Mouse (Mus musculus) kidney, embryonic 14.5 days (tissue): Measurements from ENCODE around the gene Mpi. TPM values are rescaled to one million over a fixed set of nuclear protein-coding genes. Genes with fewer than 3 reads are reported as not detected.

Experiments
- ATAC-seq: fragments of 200-750 bp; cut with Nextera tagmentation; 2 replicates; pipeline ENCODE4 v1.8.0; 2017; ENCODE audit warnings: moderate number of reproducible peaks, mild to moderate bottlenecking, moderate TSS enrichment, moderate library complexity; ENCODE audit not compliant: low FRiP score, low TSS enrichment
- H3K27ac ChIP-seq: fragments of 300-500 bp; sonication (generic); 2 replicates; pipeline ENCODE4 v1.5.1; 2014; ENCODE audit warnings: low read depth, mild to moderate bottlenecking, low read length, moderate library complexity, mixed read lengths
- H3K27me3 ChIP-seq: fragments of 300-500 bp; sonication (generic); 2 replicates; pipeline ENCODE4 v1.6.1; 2014; ENCODE audit warnings: mild to moderate bottlenecking, low read length; ENCODE audit not compliant: control insufficient read depth, insufficient read depth
- H3K36me3 ChIP-seq: fragments of 300-500 bp; sonication (generic); 2 replicates; pipeline ENCODE4 v1.6.1; 2014; ENCODE audit warnings: low read length, mixed read lengths; ENCODE audit not compliant: control insufficient read depth, insufficient read depth
- H3K4me1 ChIP-seq: fragments of 300-500 bp; sonication (generic); 2 replicates; pipeline ENCODE4 v1.6.1; 2014; ENCODE audit warnings: low read length, mixed read lengths; ENCODE audit not compliant: control insufficient read depth, insufficient read depth
- H3K4me2 ChIP-seq: fragments of 300-500 bp; sonication (generic); replicated peaks from 2 replicates; pipeline ENCODE4 v1.6.1; 2014; ENCODE audit warnings: low read depth, mild to moderate bottlenecking, low read length
- H3K4me3 ChIP-seq: fragments of 300-500 bp; sonication (generic); 2 replicates; pipeline ENCODE4 v1.5.1; 2014; ENCODE audit warnings: mild to moderate bottlenecking, low read length
- H3K9ac ChIP-seq: fragments of 300-500 bp; sonication (generic); 2 replicates; pipeline ENCODE4 v1.6.1; 2014; ENCODE audit warnings: low read depth, mild to moderate bottlenecking, low read length, moderate library complexity
- H3K9me3 ChIP-seq: fragments of 300-500 bp; sonication (generic); 2 replicates; pipeline ENCODE4 v1.6.1; 2016; ENCODE audit warnings: low read length; ENCODE audit not compliant: control insufficient read depth
- WGBS: fragments of 180-500 bp; shearing (Covaris S2); extraction: QIAGEN DNeasy Blood & Tissue Kit; methylation state at CpG from one replicate; pipeline ENCODE4 v1.1.7; 2014; 5-methylcytosine and 5-hydroxymethylcytosine counted together
- polyA plus RNA-seq: library from polyadenylated mRNA; unstranded; fragments of >200 nt; fragmentation: Nextera tagmentation; extraction: Ambion mirVana; gene quantifications from 2 replicates; pipeline ENCODE4 v1.2.1, GENCODE M21; 2014

Gene Mpi
- 36.5 and 37.7 TPM in 2 replicates for polyA plus RNA-seq

DNA sequence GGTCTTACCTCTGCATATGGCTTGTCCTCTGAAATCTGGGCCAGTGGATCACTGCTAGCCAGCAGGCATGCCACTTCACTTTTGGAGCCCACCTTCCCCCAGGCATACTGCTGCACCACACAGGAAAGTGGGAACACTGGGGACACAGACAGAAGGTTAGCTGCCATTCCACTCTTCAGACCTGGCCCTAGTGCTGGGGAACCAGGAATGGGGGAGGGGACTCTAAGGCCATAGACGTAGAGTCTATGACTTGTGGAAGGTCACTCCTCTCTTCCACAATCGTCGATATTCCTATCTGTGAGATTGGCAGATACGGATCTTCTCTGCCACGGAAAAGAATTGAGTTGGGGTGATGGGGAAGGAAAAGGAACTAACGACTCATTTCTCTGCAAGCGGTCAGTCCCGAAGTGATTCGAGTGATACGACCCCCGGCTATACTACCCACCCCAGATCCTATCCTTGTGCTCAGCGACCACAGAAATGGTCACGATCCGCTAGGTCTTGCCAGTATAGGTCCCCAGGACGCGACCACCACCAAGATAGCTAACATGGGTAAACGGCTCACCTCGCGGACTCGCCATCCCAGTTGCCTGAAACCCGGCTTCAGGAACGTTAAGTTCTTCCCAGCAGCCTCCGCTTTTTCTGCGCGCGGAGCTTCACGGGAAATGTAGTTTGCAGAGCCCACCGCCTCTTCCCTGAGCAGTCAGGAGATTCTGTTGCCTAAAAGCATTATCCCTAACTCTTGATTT is at the start of gene Mpi:
Mpi (minus strand) TSS at position 625 of the 749 bp plus-strand sequence.
- Histone ChIP-seq H3K27me3 (no peaks in the 10 kb centered on the region), H3K4me2 (peak within 1 kb of the TSS; percentile 79), H3K9ac (peak within 1 kb of the TSS; percentile 61), H3K9me3 (no peaks in the 10 kb centered on the region), H3K36me3 (peaks cover 29% of the 10 kb centered on the region), H3K27ac (no peak within 1 kb of the TSS), H3K4me3 (peak within 1 kb of the TSS; percentile 58), H3K4me1 (peaks cover 8% of the 10 kb centered on the region; the same call in 1 of the 2 replicates)
- under 1% methylated on average over 28 of the region's 28 CpGs for WGBS
- no peak for ATAC-seq

DNA sequence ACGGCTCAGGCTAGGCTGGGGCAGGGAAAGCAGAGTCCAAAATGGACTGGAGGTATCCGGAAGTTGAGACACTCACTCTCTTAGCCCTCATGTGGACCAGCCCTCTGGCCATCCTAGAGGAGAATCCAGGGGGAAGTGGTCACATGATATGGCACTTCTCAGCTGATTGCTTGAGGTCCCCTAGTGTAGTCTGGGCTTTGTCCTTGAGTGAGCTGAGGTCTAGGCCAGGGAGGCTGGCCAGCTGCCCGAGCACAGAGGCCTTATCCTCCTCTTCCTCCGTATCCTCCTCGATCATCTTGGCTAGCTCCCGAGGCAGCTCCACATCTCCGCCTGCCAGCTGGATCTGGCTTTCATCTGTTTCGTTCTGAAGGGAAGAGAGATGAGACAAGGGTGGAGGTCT is 49.5 kb upstream of the Mpi start:
- H3K4me3 ChIP-seq, result no peak overlapping the region
- 71% methylated on average over 8 of the region's 8 CpGs for WGBS
- no peak overlapping the region for H3K9ac ChIP-seq
- H3K4me1 ChIP-seq, result peaks cover 18% of the 10 kb centered on the region
- no peak for ATAC-seq
- no peak overlapping the region for H3K27ac ChIP-seq
- no peak overlapping the region for H3K4me2 ChIP-seq
- H3K36me3 ChIP-seq, result no peaks in the 10 kb centered on the region
- no peaks in the 10 kb centered on the region for H3K9me3 ChIP-seq
- no peaks in the 10 kb centered on the region for H3K27me3 ChIP-seq

DNA sequence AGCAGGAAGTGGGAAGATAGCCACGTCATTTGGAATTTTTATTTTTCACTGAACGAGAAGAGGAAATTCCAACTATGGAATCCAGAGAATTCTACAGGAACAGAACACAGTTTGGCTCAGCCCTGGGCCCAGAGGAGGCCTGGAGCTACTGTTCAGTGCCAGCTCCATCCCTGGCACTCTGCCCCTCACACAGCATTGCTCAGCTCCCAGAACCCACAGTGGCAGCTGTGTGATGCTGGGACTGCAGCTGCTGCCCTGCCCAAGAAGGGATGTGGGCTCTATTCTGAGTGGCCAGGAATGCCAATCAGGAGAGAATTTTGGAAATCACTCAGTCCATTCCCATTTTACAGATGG is 48.8 kb upstream of the Mpi start:
- Histone ChIP-seq H3K27me3 (no peaks in the 10 kb centered on the region), H3K4me3 (no peak overlapping the region), H3K4me2 (no peak overlapping the region), H3K27ac (no peak overlapping the region), H3K4me1 (peaks cover 17% of the 10 kb centered on the region), H3K36me3 (no peaks in the 10 kb centered on the region), H3K9ac (no peak overlapping the region), H3K9me3 (no peaks in the 10 kb centered on the region)
- no peak for ATAC-seq
- 48% methylated on average over 2 of the region's 2 CpGs for WGBS

DNA sequence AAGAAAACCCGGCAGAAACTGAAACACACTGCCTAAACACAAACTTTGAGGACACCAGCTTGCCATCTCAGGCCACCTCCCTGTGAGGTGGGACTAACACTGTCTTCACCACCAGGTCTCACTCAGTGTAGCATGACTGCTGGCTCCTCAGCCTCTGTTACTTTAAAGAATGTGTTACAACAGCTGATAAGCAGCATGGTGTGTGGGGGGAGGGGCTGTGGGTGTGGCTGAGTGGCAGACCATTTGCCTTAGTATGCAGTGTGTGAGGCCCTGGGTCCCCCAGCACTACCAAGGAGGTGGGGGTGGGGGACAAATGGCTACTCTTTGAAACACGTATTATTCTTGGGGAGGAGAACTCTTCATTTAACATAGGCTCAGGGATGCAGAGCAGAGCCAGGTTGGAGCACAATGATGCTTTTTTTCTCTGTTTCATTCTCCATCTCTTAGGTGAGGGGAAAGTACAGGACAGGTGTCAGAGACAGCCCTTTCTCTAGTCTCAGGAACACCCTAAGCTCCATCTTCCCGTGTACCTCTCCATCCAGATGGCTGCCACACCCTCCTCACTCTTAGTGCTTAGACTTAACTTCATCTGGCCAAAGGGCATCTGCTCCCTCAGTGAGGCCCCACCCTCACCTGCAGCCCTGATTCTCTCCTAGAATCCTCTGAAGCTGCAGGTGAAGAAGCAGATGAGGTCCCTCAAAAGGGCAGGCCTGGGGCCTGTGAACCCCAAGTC is 48.2 kb upstream of the Mpi start:
- Histone ChIP-seq H3K9ac (no peak overlapping the region), H3K27me3 (no peaks in the 10 kb centered on the region), H3K9me3 (no peaks in the 10 kb centered on the region), H3K4me1 (peaks cover 14% of the 10 kb centered on the region), H3K4me2 (no peak overlapping the region), H3K27ac (no peak overlapping the region), H3K4me3 (no peak overlapping the region), H3K36me3 (no peaks in the 10 kb centered on the region)
- peak; percentile 53; the same call in 1 of the 2 replicates for ATAC-seq
- 4% methylated on average over 3 of the region's 3 CpGs for WGBS

DNA sequence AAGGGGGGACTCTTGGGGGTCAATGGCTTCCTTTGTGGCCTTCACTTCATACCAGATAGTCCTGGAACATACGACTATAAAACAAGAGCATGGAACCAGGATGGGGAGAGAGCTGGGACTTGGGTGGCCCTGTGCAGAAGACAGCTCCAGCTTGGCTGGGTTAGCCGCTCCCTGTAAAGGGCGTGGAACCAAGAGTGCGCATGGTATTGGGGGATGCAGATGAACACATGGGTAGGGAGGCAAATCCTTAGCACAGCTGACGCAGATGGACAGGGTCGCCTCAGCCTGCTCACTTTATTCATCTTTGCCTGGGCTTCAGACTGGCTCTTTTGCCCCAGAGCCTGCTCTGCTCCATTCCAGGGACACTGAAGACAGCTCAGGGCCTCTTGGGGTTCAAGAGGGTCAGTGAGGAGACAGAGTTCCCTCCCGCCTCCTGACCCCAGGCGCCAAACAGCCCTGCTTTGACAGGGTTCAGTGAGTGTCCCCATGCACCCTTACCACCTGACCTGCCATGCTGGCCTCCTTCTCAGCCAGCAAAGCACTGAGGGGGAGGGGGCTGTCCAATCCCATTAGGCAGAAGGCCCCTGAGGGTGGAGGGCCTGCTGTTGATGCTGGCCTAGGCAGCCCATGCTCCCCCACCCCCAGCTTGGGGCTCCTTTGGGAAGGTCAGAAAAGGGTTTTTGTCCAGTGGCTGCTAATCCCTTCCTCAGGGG is 46.4 kb upstream of the Mpi start:
- H3K27ac ChIP-seq, result no peak overlapping the region
- peaks cover 15% of the 10 kb centered on the region for H3K4me1 ChIP-seq
- WGBS, result 61% methylated on average over 8 of the region's 8 CpGs
- peaks cover 9% of the 10 kb centered on the region; the same call in 1 of the 2 replicates for H3K36me3 ChIP-seq
- no peaks in the 10 kb centered on the region for H3K9me3 ChIP-seq
- no peak overlapping the region for H3K4me3 ChIP-seq
- ATAC-seq, result peak; percentile 22; the same call in 1 of the 2 replicates
- no peaks in the 10 kb centered on the region for H3K27me3 ChIP-seq
- H3K4me2 ChIP-seq, result no peak overlapping the region
- no peak overlapping the region for H3K9ac ChIP-seq

DNA sequence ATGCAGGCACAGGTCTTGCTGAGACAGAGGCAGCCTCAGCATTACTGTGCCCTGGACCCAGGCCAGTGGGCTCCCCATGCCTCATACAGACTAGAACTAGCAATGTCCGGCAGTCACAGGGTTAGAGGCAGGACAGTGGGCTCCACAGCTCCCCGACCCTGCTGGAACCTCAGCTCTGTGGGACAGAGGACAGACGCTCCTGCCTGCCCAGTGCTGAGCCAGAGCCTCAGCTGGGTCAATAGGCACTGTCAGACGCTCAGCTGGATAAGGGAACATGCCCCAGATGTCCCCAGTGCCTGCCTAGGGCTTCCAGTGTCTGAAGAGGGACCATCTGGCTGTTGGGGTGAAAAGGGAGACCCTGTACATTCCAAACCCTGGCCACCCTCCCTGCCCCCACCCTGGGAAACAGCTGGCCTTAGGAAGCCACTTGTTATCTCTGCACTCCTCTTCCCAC is 45.4 kb upstream of the Mpi start:
- ATAC-seq, result no peak
- Histone ChIP-seq H3K4me1 (peaks cover 22% of the 10 kb centered on the region), H3K36me3 (peaks cover 19% of the 10 kb centered on the region; the same call in 1 of the 2 replicates), H3K4me3 (no peak overlapping the region), H3K27me3 (no peaks in the 10 kb centered on the region), H3K27ac (no peak overlapping the region), H3K9me3 (no peaks in the 10 kb centered on the region), H3K9ac (no peak overlapping the region), H3K4me2 (no peak overlapping the region)
- WGBS, result 33% methylated on average over 4 of the region's 4 CpGs

DNA sequence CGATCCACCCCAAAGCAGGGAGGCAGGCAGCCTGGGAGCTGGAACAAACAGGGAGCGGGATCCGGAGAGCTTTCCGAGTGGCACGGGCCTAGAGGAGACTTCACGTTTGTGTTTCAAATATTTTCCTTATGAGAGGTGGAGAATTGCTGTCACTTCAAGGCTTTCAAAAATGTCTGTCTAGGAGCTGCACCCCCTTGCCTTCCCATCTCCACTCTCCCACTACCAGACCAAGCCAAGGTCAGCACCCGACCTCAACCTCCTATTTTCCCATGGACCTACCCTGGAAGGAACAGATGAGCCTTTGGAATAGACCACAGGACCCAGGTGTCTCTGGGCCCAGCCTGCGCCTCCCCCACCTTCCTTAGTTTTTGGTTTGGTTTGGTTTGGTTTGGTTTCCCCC is 44.7 kb upstream of the Mpi start:
- Histone ChIP-seq H3K27me3 (no peaks in the 10 kb centered on the region), H3K9ac (no peak overlapping the region), H3K4me2 (no peak overlapping the region), H3K4me1 (peaks cover 22% of the 10 kb centered on the region), H3K27ac (no peak overlapping the region), H3K4me3 (no peak overlapping the region), H3K36me3 (peaks cover 19% of the 10 kb centered on the region; the same call in 1 of the 2 replicates), H3K9me3 (no peaks in the 10 kb centered on the region)
- WGBS, result 81% methylated on average over 8 of the region's 8 CpGs
- ATAC-seq, result no peak

DNA sequence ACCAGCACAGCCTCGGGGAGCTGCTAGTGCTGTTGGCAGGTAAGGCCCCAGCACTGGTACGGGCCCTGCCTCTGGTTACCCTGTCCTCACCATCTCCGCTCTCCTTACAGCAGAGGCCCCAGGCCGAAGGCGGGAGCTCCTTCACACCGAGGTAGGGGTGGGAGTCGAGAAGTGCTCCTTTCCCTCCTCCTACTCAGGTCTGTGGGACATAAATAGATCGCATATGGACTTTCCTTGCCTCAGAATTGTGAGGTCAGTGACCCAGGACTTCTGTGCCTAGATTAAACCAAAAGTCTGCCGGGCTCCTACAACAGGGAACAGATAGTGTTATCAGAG is 41.6 kb upstream of the Mpi start:
- Histone ChIP-seq H3K27ac (no peak overlapping the region; the same call in 1 of the 2 replicates), H3K36me3 (peaks cover 19% of the 10 kb centered on the region; the same call in 1 of the 2 replicates), H3K4me2 (0 out of 2 replicates have a peak overlapping the region, but pooled peaks have one; percentile 8), H3K27me3 (no peaks in the 10 kb centered on the region), H3K4me1 (peaks cover 18% of the 10 kb centered on the region), H3K9me3 (no peaks in the 10 kb centered on the region), H3K9ac (0 out of 2 replicates have a peak overlapping the region, but pooled peaks have one; percentile 23), H3K4me3 (no peak overlapping the region)
- 38% methylated on average over 9 of the region's 9 CpGs for WGBS
- ATAC-seq, result no peak
